Mouse (Mus musculus) heart, postnatal 0 days (tissue): Measurements from ENCODE around the gene Hist4h4.

Source experiments
- CTCF ChIP-seq: IDR thresholded peaks from 2 replicates; pipeline ENCODE4 v1.5.1; 2016; ENCODE audit warnings: antibody characterized with exemption, control low read depth, low read depth
- EP300 ChIP-seq: IDR thresholded peaks from 2 replicates; pipeline ENCODE4 v1.6.1; 2016; ENCODE audit warnings: antibody characterized with exemption, low read depth

DNA sequence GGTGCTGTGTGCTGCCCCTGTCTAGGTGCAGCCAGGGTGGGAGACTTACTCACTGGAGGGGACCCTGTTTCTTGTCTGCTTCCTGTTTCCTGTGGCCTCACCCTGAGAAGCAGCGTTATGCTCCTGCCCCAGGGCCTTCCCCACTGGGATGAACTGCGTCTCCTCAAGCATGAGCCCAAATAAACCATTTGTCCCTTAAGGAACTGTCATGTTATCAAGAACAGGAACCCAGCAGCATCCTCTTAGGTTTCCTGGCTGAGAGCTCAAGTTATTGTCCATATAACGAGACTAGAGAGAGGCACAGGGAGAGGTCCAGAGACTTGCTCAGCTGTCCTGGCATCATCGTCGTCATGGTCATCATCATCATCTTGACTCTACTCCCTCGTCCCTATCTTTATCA, 46.1 kb upstream of the Hist4h4 start:
- TF ChIP-seq CTCF (no peak), EP300 (no peak)
